Mouse (Mus musculus) frontal cortex, adult 2 months (tissue): ENCODE data around the gene Kazn. TPM values are rescaled to one million over a fixed set of nuclear protein-coding genes. Genes with fewer than 3 reads are reported as not detected.

Experiments
- DNase-seq, 2 experiments: peaks; one replicate each; pipeline ENCODE4 v3.0.0; 2022; ENCODE audit warnings: low spot score in 1 of 2; ENCODE audit errors: extremely low spot score in 1 of 2
- polyA plus RNA-seq: library from polyadenylated mRNA; depleted of rRNA; stranded (reverse); fragments of >200 nt; gene quantifications from 2 replicates; pipeline ENCODE4 v1.2.3, GENCODE M21; 2012

The Kazn gene
- polyA plus RNA-seq, 1 experiment: 44.3 TPM

DNA sequence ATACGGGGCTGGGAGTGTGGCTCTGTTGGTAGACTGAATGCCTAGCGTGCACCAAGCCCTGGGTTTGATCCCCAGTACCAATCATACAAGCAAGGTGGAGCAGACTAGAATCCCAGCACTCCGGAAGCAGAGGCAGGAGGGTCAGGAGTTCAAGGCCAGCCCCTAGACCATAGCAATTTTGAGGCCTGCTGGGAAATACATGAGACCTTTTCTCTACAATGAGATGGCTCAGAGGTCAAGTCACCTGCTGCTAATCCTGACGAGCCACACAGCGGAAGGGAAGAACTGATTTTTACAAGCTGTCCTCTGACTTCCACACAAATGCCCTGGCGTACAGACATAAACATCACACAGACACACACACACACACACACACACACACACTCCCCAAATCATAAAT lies 33.5 kb downstream of the Kazn start:
- DNase-seq: no peak

- DNase-seq: no peak
Observed at GRCm38 (mm10) chr4:142196626-142197025, 42.6 kb downstream of the Kazn start.

- DNase-seq: no peak
Observed at GRCm38 (mm10) chr4:142193780-142194179, 45.4 kb downstream of the Kazn start.

GRCm38 (mm10) chr4:142193151-142193578 lies 46.0 kb downstream of the Kazn start:
- no peak for DNase-seq

DNA sequence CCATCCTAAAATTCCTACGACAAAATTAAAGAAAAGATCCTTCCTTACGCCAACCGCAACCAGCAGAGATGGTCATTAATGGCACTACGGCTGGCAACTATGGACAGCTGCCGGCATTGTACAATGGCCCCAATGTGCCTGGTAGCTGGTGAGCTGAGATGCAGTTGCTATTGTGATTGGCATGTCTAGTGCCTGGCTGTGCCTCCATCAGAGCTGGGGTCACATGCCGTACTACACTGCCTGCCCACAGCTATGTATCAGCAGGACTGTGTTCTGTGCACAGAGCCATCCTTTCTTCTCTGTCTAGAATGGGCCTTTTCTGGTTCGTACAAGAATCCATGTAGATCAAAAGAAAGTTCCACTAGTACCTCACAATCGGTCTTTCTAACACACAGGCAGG lies 49.2 kb downstream of the Kazn start:
- DNase-seq: no peak

GRCm38 (mm10) chr4:142188501-142188900 lies 50.7 kb downstream of the Kazn start:
- DNase-seq: no peak

- DNase-seq: no peak
Observed at GRCm38 (mm10) chr4:142186155-142186554, 53.0 kb downstream of the Kazn start.

DNA sequence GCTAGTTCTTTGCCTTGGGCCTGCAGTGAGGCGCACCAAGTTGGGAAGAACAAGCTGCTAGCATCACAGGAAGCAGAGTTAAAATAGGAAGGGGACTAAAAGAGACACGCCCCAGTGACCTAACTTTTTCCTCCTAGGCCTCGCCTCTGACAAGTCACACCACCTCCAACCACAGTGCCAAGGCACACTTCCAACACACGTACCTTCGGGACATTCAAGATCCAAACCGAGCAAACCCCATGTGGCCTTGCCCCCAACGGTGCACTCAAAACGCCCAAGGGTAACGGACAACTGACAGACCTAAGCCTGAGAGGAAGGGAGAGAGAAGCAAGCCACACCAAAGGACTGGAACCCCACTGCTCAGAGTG lies 53.7 kb downstream of the Kazn start:
- no peak for DNase-seq

DNA sequence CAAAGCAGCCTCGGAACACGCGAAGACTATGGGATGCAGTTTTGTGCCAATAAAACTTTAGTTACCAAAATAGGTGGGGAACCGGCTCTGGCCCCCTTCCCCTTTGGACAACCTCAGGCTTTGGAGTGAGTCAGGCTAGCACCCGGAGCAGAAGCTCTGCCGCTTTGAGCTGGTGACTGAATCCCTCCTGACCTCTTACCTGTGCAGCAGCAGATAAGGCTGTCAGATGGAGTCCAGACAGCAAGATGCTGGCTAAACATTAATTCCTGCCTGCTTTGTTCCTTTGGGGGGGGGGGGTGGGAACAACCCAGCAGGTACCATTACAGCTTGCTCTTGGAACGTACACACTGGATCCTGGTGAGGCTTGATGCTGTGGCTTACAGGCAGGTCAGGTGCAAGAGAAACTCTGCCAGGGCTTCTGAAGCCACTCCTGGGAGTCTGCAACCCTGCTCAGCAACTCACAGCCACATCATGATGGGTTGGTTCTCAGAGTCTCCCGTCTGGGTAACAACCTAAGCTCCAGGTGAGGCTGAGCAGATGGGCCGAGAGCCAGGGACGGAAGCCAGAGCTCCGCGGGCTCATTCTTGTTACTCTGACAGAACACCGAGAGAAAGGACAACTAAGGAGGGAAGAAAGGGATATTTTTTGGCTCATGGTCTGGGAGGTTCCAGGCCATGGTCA lies 54.2 kb downstream of the Kazn start:
- DNase-seq: no peak

- no peak for DNase-seq
Observed at GRCm38 (mm10) chr4:142183591-142183990, 55.6 kb downstream of the Kazn start.

DNA sequence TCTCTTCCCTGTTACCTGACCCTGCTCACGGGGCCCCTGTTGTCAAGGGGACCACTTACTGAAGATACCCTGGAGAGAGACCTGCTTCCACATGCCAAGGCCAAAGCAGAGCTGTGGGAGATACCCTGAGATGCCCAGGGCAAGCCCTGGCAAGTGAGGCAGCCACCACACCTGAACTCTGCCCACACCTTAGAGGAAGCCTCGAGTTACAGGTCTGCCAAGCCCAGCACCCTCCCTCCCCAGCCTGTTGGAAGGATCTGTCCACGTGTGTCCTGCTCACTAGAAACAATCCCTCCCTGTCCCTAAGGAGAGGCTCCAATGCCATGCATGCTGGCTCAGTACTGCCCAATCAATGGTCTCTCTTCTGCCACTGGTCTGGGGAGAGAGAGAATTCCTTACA lies 56.2 kb downstream of the Kazn start:
- DNase-seq: no peak

- no peak for DNase-seq
Observed at GRCm38 (mm10) chr4:142181646-142182045, 57.6 kb downstream of the Kazn start.

DNA sequence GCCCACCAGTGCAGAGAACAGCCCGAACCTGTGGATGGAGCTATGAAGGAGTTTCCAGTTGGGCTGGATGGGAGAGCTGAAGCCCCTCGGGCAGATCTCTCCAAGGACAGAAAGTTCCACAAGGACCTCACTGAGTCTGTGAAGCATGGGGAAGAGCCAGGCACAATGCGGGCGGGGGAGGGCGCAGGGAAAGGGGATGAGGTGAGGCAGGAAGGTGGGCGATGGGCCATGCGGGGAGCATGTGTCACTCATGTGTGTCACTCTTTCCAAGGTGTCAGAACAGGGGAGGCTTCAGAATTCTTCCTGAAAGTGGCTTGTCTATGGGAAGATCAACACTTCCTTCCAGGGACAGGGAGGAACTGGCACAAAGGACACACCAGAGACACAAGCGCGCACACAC lies 58.3 kb downstream of the Kazn start:
- no peak for DNase-seq

GRCm38 (mm10) chr4:142180289-142180688 lies 58.9 kb downstream of the Kazn start:
- DNase-seq: peak; percentile 30 to 66

DNA sequence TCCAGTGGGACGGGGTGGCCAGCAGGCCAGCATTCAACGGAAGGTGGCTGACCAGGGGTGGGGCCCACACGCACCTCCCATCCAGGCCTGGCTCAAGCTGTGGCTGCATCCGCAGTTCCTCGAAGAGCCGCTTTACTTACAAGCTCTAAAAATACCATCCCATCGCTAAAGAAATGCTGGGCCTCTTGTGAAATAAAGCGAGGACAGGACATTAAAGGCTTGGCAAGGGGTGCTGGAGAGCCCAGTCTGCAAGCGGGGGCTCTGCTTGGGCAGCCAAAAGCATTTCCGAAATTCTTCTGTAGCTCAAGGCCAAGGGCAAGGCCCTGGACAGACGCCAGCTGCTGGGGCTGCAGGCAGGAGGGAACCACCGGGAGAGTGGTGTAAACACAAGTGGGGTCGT lies 59.7 kb downstream of the Kazn start:
- no peak for DNase-seq

- no peak for DNase-seq
Observed at GRCm38 (mm10) chr4:142176732-142177131, 62.5 kb downstream of the Kazn start.

DNA sequence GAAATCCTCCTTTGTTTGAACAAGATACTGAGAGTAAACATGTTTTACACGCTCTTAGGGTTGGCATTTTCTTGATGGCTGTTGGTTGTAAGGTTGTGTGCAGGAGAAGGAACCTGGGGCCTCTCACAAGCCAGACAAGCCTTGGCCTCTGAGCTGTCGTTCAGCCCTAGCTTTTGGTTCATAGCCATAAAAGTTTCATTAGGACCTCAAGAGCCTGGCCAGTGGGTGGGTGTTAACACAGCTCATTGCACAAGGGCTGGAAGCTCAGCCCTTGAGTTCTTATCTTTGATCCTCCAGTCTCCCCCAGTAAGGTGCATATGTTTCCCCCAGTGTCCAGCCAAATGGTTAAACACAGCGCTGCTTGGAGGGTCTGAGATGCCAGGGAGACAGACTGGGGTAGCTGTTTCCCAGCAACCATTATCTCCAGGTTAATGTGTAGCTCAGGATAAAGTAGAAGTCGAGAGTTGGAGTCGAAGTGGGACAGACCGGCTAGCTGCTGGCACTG lies 65.2 kb downstream of the Kazn start:
- no peak for DNase-seq

DNA sequence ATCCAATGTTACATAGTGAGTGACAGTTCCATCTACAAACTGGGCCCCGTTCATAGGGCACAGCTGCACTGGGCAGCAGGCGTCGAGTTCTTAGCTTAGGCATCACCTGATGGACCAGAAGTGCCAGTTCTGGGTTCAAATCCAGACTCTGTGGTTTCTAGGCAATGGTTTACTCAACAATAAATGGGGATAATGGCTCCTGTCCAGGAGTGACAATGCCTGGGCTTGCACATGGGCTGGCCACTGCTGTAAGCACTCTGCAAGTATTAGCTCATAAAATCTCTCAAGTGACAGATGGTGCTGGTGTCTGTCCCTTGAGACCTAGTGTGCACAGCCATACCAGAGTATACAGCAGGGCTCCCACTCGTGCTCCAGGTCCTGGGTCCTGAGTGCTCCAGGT lies 66.3 kb downstream of the Kazn start:
- DNase-seq: no peak

GRCm38 (mm10) chr4:142171788-142172497 lies 67.3 kb downstream of the Kazn start:
- no peak for DNase-seq

DNA sequence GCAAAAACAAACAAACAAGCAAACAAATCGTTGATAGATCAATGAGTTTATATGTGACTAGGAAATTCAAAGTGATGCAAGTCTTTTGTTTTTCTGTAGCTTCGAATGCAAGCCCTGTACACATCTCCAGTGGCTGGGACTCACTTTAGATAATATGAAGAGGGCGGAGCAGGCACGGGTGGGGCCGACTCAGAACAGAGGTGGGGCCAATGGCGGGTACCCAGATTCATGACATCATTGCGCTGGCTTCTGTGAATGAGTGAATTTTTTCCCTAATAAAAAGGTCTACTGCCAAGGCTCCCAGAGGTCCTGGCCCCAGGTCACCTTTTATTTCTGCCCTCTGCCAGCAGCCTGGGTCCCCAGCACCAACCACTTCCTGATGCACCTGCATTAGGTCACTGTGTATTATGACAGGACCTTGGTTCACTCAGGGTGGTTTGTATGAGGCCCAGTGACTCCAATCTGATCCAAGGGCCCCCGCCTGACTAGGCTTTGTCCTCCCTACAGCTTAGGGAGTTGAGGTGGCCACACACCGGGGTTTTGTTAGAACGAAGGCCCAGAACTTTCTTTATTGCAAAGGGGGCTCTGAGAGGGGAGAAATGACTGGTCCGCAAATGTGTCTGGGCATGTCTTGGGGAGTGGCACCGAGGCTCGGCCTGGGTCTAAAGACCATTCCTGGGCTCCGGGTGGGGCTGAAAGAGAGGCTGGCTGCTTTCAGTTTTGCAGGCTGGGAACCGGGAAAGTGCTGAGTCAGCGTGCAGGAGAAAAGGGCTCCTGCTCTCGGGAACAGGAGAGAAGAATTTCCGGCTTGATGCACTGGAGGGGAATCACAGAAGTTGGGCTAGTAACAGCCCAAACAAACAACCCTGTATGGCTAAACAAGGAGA lies 68.1 kb downstream of the Kazn start:
- no peak for DNase-seq

DNA sequence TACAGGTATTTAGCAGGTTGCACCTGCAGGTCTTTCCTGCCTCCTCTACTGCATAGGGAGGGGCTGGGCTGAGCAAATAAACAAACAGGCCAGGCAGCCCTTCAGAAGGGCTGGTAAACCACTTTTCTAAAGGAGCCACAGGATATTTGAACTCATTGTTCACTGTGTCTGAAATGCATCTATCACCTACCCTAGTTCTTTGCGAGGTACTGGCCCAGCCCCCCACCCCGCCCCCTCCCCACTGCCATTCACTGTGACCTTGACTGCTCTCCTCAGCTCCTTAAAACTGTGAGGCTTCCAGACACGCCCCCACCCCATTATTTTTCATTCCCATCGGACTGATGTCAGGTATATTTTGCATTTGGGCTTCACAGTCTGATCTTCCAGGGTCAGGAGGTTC lies 69.6 kb downstream of the Kazn start:
- DNase-seq: no peak
